Mouse (Mus musculus): ENCODE data around the gene 4930516K23Rik.

DNA sequence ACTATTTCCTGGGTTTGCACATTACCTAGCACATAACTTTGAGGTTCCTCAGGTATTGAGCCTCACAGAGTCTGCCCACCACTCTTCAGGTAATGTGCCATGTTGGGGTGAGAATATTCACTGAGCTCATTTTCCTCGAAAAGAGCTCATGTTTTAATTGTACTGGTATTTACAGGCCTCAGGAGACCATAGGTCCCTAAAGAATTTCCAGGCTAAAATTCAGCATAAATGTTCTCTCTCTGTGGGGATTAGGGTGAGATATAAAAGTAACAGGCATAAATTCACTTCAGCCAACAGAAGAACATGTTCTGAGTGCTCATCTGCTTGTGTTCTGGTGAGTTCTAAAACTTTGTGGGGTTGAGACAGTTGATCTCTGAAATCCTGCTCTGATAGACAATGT, 26.1 kb downstream of the 4930516K23Rik start, which contains the start of gene Olfr641:
- TF ChIP-seq CTCF (IDR thresholded peaks at IDR 0.05; ENCODE audit: borderline replicate concordance, extremely low read depth, insufficient read depth, insufficient read length): no peak
- TF ChIP-seq POLR2A (IDR thresholded peaks at IDR 0.05; ENCODE audit: borderline replicate concordance, extremely low read depth, insufficient read depth, insufficient read length, poor library complexity, severe bottlenecking): no peak

Data from brain, embryonic 14.5 days (tissue).